Mouse (Mus musculus): ENCODE results near the gene Scarb2. TPM values are rescaled to one million over a fixed set of nuclear protein-coding genes. Genes with fewer than 3 reads are reported as not detected.

Gene Scarb2
- polyA plus RNA-seq, 1 experiment from 2014 or later: 19.7 TPM

DNA sequence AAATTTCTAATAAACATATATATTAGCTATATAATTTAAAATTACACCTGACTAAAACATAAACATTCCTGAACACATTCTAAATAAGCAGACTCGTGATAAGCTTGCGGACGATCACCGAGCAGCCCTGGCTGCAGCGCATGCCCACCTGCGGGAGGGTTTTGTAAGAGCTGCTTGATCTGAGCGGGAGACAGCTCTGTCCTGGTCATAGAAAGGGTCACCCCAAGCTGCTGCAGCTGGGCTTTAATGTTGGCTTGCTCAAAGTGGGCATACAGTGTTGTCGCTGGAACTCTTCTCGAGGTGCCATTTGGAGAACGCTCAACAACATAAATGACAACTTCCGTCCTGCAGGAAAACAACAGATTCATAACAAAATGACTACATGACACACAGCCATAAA, 82.5 kb downstream of the Scarb2 start:
- Histone ChIP-seq H3K36me3 (ENCODE audit: control insufficient read depth, insufficient read depth) (peaks cover 64% of the 10 kb centered on the region), H3K9me3 (ENCODE audit: control insufficient read depth) (no peaks in the 10 kb centered on the region), H3K4me3 (ENCODE audit: low read depth, low read length) (no peak overlapping the region), H3K27ac (ENCODE audit: low read depth, low read length) (no peak overlapping the region), H3K9ac (ENCODE audit: low read depth, low read length) (no peak overlapping the region), H3K4me1 (replicated peaks; ENCODE audit: control insufficient read depth, insufficient read depth, low read length) (no peaks in the 10 kb centered on the region), H3K4me2 (replicated peaks; ENCODE audit: low read depth) (no peak overlapping the region), H3K27me3 (replicated peaks; ENCODE audit: control insufficient read depth, insufficient read depth, low read length) (no peaks in the 10 kb centered on the region)
- no peak for ATAC-seq
- 92% methylated on average over 11 of the region's 11 CpGs for WGBS
- TF ChIP-seq CTCF (IDR thresholded peaks at IDR 0.05; ENCODE audit: low read depth): no peak

DNA sequence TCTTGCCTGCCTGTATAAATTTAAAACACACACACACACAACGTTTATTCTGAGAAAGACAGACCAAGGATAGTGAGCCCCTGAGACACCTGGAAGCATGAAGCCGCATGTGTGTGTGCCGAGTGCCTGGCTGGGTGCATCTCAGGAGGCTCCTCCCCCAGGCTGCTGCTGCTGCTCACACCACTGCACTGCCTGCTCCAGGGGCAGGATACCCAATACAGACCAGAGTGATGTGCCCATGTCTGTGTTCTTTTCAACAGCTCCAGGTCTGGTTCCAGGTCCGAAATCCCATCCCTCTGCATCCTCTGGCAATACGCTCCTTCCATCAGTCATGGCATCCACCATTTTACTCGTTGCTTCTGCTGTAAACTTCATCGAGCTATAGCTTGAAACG, 92.7 kb downstream of the Scarb2 start:
- Histone ChIP-seq H3K9me3 (ENCODE audit: control insufficient read depth) (no peaks in the 10 kb centered on the region), H3K4me1 (replicated peaks; ENCODE audit: control insufficient read depth, insufficient read depth, low read length) (no peaks in the 10 kb centered on the region), H3K4me2 (replicated peaks; ENCODE audit: low read depth) (no peak overlapping the region), H3K36me3 (ENCODE audit: control insufficient read depth, insufficient read depth) (peaks cover 41% of the 10 kb centered on the region), H3K4me3 (ENCODE audit: low read depth, low read length) (no peak overlapping the region), H3K9ac (ENCODE audit: low read depth, low read length) (no peak overlapping the region), H3K27ac (ENCODE audit: low read depth, low read length) (no peak overlapping the region), H3K27me3 (replicated peaks; ENCODE audit: control insufficient read depth, insufficient read depth, low read length) (no peaks in the 10 kb centered on the region)
- ATAC-seq: no peak
- WGBS: 80% methylated on average over 8 of the region's 8 CpGs
- TF ChIP-seq CTCF (IDR thresholded peaks at IDR 0.05; ENCODE audit: low read depth): no peak

DNA sequence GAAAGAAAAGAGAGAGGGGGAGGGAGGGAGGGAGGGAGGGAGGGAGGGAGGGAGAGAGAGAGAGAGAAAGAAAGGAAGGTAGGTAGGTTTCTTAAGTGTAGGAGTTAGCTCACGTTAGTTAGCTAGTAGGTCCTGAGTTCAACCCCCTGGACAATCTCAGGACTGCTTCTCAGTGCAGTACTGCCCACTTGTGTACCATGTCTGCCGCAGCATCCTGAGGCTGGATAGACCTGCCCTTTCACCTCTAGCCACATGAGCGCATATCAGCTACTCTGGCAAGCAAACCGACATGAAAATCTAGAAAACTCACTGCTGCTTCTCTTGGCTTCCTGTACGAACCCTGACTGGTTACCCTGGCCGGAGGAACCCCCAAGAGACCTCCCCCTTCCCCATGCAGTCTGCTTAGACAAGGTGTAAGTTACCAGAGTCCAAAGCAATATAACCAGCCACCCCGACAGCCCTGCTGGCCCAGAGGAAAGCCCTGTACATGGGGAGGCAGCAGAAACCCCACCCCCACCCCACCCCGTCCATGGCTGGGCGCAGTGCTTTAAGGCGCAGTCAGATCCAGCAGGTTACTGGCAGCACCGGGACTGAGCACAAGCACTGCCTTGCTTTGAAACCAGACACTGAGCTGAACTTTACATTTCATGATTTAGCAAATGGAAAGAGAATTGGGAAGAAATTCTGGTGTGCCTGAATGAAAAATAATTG, 93.2 kb downstream of the Scarb2 start:
- no peaks in the 10 kb centered on the region for H3K4me1 ChIP-seq (replicated peaks; ENCODE audit: control insufficient read depth, insufficient read depth, low read length)
- H3K4me2 ChIP-seq (replicated peaks; ENCODE audit: low read depth): no peak overlapping the region
- H3K4me3 ChIP-seq (ENCODE audit: low read depth, low read length): no peak overlapping the region
- peaks cover 37% of the 10 kb centered on the region for H3K36me3 ChIP-seq (ENCODE audit: control insufficient read depth, insufficient read depth)
- no peak overlapping the region for H3K9ac ChIP-seq (ENCODE audit: low read depth, low read length)
- H3K27me3 ChIP-seq (replicated peaks; ENCODE audit: control insufficient read depth, insufficient read depth, low read length): no peaks in the 10 kb centered on the region
- ATAC-seq: no peak
- 87% methylated on average over 11 of the region's 11 CpGs for WGBS
- no peak overlapping the region for H3K27ac ChIP-seq (ENCODE audit: low read depth, low read length)
- no peaks in the 10 kb centered on the region for H3K9me3 ChIP-seq (ENCODE audit: control insufficient read depth)
- no peak for TF ChIP-seq CTCF (IDR thresholded peaks at IDR 0.05; ENCODE audit: low read depth)

DNA sequence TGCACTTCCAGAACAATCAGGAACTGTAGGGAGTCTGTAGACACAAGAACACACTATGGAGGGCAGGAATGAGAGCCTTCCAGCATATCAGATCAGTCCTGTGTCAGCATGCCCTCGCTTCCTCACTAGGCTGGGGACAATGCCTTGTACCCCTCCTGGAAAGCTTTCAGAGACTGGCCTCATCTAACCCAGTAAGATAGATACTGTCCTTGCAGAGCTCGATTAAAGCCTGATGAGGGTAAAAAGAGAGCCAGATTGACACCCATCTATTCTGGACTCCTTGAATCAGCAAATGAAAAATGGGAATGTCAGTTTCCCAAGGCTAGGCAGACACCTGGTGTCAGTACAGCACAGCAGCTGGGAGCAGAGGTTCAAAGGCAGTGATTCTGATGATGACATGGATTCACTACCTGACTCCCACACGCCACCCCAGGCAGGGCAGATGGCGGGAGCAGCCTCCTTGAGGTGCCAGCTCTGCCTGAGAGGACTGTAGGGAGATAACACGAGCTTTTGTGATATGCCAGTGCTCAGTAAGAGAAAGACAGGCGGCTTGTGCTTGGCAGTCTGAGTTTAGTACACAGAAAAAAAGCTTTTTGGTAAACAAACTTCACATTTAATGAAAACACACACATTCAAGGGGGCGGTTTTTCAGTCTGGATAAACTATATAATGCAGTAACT, 95.0 kb downstream of the Scarb2 start:
- H3K27ac ChIP-seq (ENCODE audit: low read depth, low read length): no peak overlapping the region
- H3K4me2 ChIP-seq (replicated peaks; ENCODE audit: low read depth): no peak overlapping the region
- no peak overlapping the region for H3K9ac ChIP-seq (ENCODE audit: low read depth, low read length)
- no peak for ATAC-seq
- H3K36me3 ChIP-seq (ENCODE audit: control insufficient read depth, insufficient read depth): peaks cover 21% of the 10 kb centered on the region
- no peak for TF ChIP-seq CTCF (IDR thresholded peaks at IDR 0.05; ENCODE audit: low read depth)
- H3K4me3 ChIP-seq (ENCODE audit: low read depth, low read length): no peak overlapping the region
- H3K27me3 ChIP-seq (replicated peaks; ENCODE audit: control insufficient read depth, insufficient read depth, low read length): no peaks in the 10 kb centered on the region
- 69% methylated on average over 7 of the region's 7 CpGs for WGBS
- H3K9me3 ChIP-seq (ENCODE audit: control insufficient read depth): no peaks in the 10 kb centered on the region
- H3K4me1 ChIP-seq (replicated peaks; ENCODE audit: control insufficient read depth, insufficient read depth, low read length): no peaks in the 10 kb centered on the region

DNA sequence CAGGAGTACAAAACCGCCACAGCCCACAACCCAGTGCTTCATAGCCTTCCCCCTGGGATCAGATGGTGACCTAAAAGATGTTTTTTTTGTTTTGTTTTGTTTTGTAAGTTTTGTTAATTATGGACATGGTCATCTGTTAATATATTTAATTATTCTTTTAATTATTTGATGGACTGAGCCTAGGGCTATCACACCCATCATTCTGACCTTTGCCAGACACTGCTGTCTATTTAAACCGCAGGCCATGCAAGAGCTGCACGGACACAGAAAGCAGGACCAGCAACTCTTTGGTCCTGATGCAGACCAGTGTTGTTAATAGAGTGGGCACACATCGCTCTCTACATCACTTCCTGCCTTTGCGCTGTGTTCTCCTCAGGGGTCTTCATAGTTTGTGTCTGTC, 96.1 kb downstream of the Scarb2 start:
- TF ChIP-seq CTCF (IDR thresholded peaks at IDR 0.05; ENCODE audit: low read depth): no peak

DNA sequence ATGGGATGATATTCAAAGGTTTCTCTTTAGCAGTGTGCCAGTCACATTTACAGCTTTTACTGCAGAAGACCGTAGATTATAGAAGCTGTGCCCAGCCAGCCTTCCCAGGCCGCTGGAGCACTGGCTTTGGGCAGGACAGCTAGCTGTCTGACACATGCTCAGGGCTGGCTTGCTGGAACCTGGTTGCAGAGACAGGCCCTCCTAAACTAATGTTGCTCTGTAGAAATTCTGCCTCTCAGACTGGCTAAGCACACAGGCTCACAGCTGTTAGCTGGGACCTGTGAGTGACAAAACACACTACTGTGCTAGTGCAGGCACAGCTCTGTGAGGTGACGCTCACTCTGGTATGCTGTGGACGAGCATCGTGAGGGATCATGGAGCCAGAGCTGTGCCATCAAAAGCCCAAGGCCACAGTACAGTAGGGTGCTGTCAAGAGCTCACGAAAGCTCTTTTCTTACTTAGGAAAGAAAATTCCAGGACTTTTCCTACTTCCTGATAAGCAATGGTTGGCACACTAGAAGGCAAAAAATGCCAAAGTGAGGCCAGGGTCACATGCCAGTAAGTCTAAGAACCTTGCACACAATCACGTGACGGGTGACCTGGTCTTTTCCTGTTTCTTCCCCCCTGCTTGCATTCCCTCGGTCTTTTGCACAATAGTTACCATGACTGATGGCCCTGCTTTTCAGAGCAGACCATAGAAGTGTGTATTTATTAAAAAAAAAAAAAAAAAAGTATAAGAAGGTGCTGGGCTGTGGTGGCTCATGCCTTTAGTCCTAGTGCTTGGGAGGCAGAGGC, 97.1 kb downstream of the Scarb2 start:
- no peak for TF ChIP-seq CTCF (IDR thresholded peaks at IDR 0.05; ENCODE audit: low read depth)
- Histone ChIP-seq H3K4me1 (replicated peaks; ENCODE audit: control insufficient read depth, insufficient read depth, low read length) (no peaks in the 10 kb centered on the region), H3K4me2 (replicated peaks; ENCODE audit: low read depth) (no peak overlapping the region), H3K36me3 (ENCODE audit: control insufficient read depth, insufficient read depth) (0 out of 2 replicates have a peak, but pooled peaks cover 7% of the 10 kb centered on the region), H3K4me3 (ENCODE audit: low read depth, low read length) (no peak overlapping the region), H3K9me3 (ENCODE audit: control insufficient read depth) (no peaks in the 10 kb centered on the region), H3K27ac (ENCODE audit: low read depth, low read length) (no peak overlapping the region), H3K9ac (ENCODE audit: low read depth, low read length) (no peak overlapping the region), H3K27me3 (replicated peaks; ENCODE audit: control insufficient read depth, insufficient read depth, low read length) (no peaks in the 10 kb centered on the region)
- WGBS: 78% methylated on average over 9 of the region's 9 CpGs
- ATAC-seq: no peak

More for the DNA sequence above, 96.1 kb downstream of the Scarb2 start:
- no peak overlapping the region for H3K9ac ChIP-seq (ENCODE audit: low read depth, low read length)
- ATAC-seq: no peak
- 90% methylated on average over 5 of the region's 5 CpGs for WGBS
- H3K4me1 ChIP-seq (replicated peaks; ENCODE audit: control insufficient read depth, insufficient read depth, low read length): no peaks in the 10 kb centered on the region
- H3K9me3 ChIP-seq (ENCODE audit: control insufficient read depth): no peaks in the 10 kb centered on the region
- no peak overlapping the region for H3K27ac ChIP-seq (ENCODE audit: low read depth, low read length)
- no peaks in the 10 kb centered on the region for H3K27me3 ChIP-seq (replicated peaks; ENCODE audit: control insufficient read depth, insufficient read depth, low read length)
- H3K4me3 ChIP-seq (ENCODE audit: low read depth, low read length): no peak overlapping the region
- no peak overlapping the region for H3K4me2 ChIP-seq (replicated peaks; ENCODE audit: low read depth)
- peaks cover 14% of the 10 kb centered on the region; the same call in 1 of the 2 replicates for H3K36me3 ChIP-seq (ENCODE audit: control insufficient read depth, insufficient read depth)
